Mouse (Mus musculus): ENCODE measurements around the gene Bhlhe23. TPM values are rescaled to one million over a fixed set of nuclear protein-coding genes. Genes with fewer than 3 reads are reported as not detected.

Bhlhe23 gene
- total and polyA plus RNA-seq, 3 experiments, result not detected

- H3K9ac ChIP-seq (ENCODE audit: control insufficient read depth, low read depth, low read length, poor library complexity, severe bottlenecking), result no peak overlapping the region
- H3K36me3 ChIP-seq (ENCODE audit: control insufficient read depth in 1 of 2, insufficient read depth in 2 of 2, low read length in 2 of 2), result no peaks in the 10 kb centered on the region
- TF ChIP-seq MYC (IDR thresholded peaks at IDR 0.05; ENCODE audit: low read depth, low read length), result no peak
- TF ChIP-seq UBTF (IDR thresholded peaks at IDR 0.05; ENCODE audit: borderline replicate concordance, insufficient read depth, low read depth, low read length), result no peak
- TF ChIP-seq E2F4 (IDR thresholded peaks at IDR 0.05; ENCODE audit: borderline replicate concordance, low read depth, low read length), result no peak
- TF ChIP-seq ETS1 (IDR thresholded peaks at IDR 0.05; ENCODE audit: low read depth, low read length), result no peak
- no peak for TF ChIP-seq ELF1 (IDR thresholded peaks at IDR 0.05; ENCODE audit: low read depth, low read length)
- TF ChIP-seq CHD2 (IDR thresholded peaks at IDR 0.05; ENCODE audit: low read length), result no peak
- no peak for TF ChIP-seq ZMIZ1 (IDR thresholded peaks at IDR 0.05; ENCODE audit: low read depth, low read length)
- TF ChIP-seq JUND (IDR thresholded peaks at IDR 0.05; ENCODE audit: low read depth, low read length), result no peak
- no peak for TF ChIP-seq ZC3H11A (IDR thresholded peaks at IDR 0.05; ENCODE audit: low read depth, low read length)
- no peak for TF ChIP-seq MEF2A (IDR thresholded peaks at IDR 0.05; ENCODE audit: extremely low read depth, insufficient replicate concordance, low read depth, low read length, poor library complexity, severe bottlenecking)
- no peak for TF ChIP-seq RAD21 (IDR thresholded peaks at IDR 0.05; ENCODE audit: low read depth, low read length)
- no peak for TF ChIP-seq POLR2AphosphoS2 (IDR thresholded peaks at IDR 0.05; ENCODE audit: low read length)
- TF ChIP-seq USF2 (IDR thresholded peaks at IDR 0.05; ENCODE audit: borderline replicate concordance in 1 of 2, insufficient read depth in 1 of 2, low read depth in 1 of 2, low read length in 2 of 2), result no peak
- DNase-seq (ENCODE audit: low read depth, low spot score), result no peak
- no peak overlapping the region for H3K4me3 ChIP-seq (ENCODE audit: control insufficient read depth in 1 of 2, insufficient read depth in 1 of 2, low read depth in 2 of 2, low read length in 2 of 2)
- H3K27ac ChIP-seq (ENCODE audit: control insufficient read depth, low read depth, low read length), result no peak overlapping the region
- H3K79me2 ChIP-seq (ENCODE audit: control insufficient read depth, insufficient read depth, low read length, poor library complexity), result no peaks in the 10 kb centered on the region
- H3K9me3 ChIP-seq (replicated peaks; ENCODE audit: insufficient read depth, low read length), result no peaks in the 10 kb centered on the region
- H3K4me1 ChIP-seq (ENCODE audit: control insufficient read depth in 1 of 2, insufficient read depth in 2 of 2, low read length in 2 of 2), result no peaks in the 10 kb centered on the region
- no peaks in the 10 kb centered on the region; a peak in 2 of 4 replicates for H3K27me3 ChIP-seq (ENCODE audit: control insufficient read depth in 1 of 2, insufficient read depth in 2 of 2, low read length in 2 of 2)
Observed at GRCm38 (mm10) chr2:180824724-180825123, 48.0 kb upstream of the Bhlhe23 start.

- H3K27me3 ChIP-seq (ENCODE audit: control insufficient read depth in 1 of 2, insufficient read depth in 2 of 2, low read length in 2 of 2), result no peaks in the 10 kb centered on the region; a peak in 2 of 4 replicates
- no peak overlapping the region for H3K27ac ChIP-seq (ENCODE audit: control insufficient read depth, low read depth, low read length)
- H3K36me3 ChIP-seq (ENCODE audit: control insufficient read depth in 1 of 2, insufficient read depth in 2 of 2, low read length in 2 of 2), result no peaks in the 10 kb centered on the region
- no peaks in the 10 kb centered on the region for H3K79me2 ChIP-seq (ENCODE audit: control insufficient read depth, insufficient read depth, low read length, poor library complexity)
- H3K9me3 ChIP-seq (replicated peaks; ENCODE audit: insufficient read depth, low read length), result no peaks in the 10 kb centered on the region
- H3K4me1 ChIP-seq (ENCODE audit: control insufficient read depth in 1 of 2, insufficient read depth in 2 of 2, low read length in 2 of 2), result no peaks in the 10 kb centered on the region
- no peak overlapping the region for H3K9ac ChIP-seq (ENCODE audit: control insufficient read depth, low read depth, low read length, poor library complexity, severe bottlenecking)
- TF ChIP-seq SIN3A (IDR thresholded peaks at IDR 0.05; ENCODE audit: low read length) (no peak), GABPA (IDR thresholded peaks at IDR 0.05; ENCODE audit: low read depth, low read length) (no peak), HCFC1 (IDR thresholded peaks at IDR 0.05; ENCODE audit: low read depth, low read length) (no peak), SMC3 (IDR thresholded peaks at IDR 0.05; ENCODE audit: low read depth, low read length) (no peak), CTCF (IDR thresholded peaks at IDR 0.05 in 2 of 3, conservative IDR thresholded peaks at IDR 0.05 in 1 of 3; ENCODE audit: control insufficient read depth in 1 of 3, insufficient read depth in 1 of 3, low read depth in 2 of 3, low read length in 3 of 3, poor library complexity in 1 of 3, severe bottlenecking in 1 of 3) (no peak), MXI1 (IDR thresholded peaks at IDR 0.05; ENCODE audit: low read depth, low read length) (no peak), POLR2AphosphoS2 (IDR thresholded peaks at IDR 0.05; ENCODE audit: low read length) (no peak), EP300 (IDR thresholded peaks at IDR 0.05; ENCODE audit: low read depth in 1 of 2, low read length in 2 of 2) (no peak), ZMIZ1 (IDR thresholded peaks at IDR 0.05; ENCODE audit: low read depth, low read length) (no peak), MYC (IDR thresholded peaks at IDR 0.05; ENCODE audit: low read depth, low read length) (no peak), ZKSCAN1 (IDR thresholded peaks at IDR 0.05; ENCODE audit: low read depth, low read length) (no peak), KAT2A (conservative IDR thresholded peaks at IDR 0.05; ENCODE audit: low read depth, low read length) (no peak), TAL1 (IDR thresholded peaks at IDR 0.05; ENCODE audit: low read length) (no peak), POLR2A (IDR thresholded peaks at IDR 0.05; ENCODE audit: control insufficient read depth in 1 of 2, insufficient read depth in 1 of 2, low read depth in 1 of 2, low read length in 2 of 2, poor library complexity in 1 of 2) (no peak)
- H3K4me3 ChIP-seq (ENCODE audit: control insufficient read depth in 1 of 2, insufficient read depth in 1 of 2, low read depth in 2 of 2, low read length in 2 of 2), result no peak overlapping the region
- DNase-seq (ENCODE audit: low read depth, low spot score), result no peak
Observed at GRCm38 (mm10) chr2:180824061-180824460, 47.4 kb upstream of the Bhlhe23 start.

All from MEL (cell line).